Comparison of ENCODE assay signal across 17 mouse cellular contexts in genomic region chr12:75616841-75617240, GRCm38 (mm10). TPM values are rescaled to one million over a fixed set of nuclear protein-coding genes. Genes with fewer than 3 reads are reported as not detected.
DNase-seq lines count a peak whose midpoint lies in the region; ATAC-seq lines count a peak whose summit lies in the region.
"Had no signal": no experiment of that assay in that cellular context is flagged by ENCODE, and none has a peak within 500 bp of the region (broad histone marks: within the 10 kb centered on the region; RNA-seq: fewer than 3 reads in every experiment).

No protein-coding gene starts in this region.

- no peaks in the 10 kb centered on the region for H3K36me3 ChIP-seq in kidney, embryonic 15.5 days
- H3K36me3 ChIP-seq in megakaryocyte, embryonic 14.5 days (replicated peaks; ENCODE audit: low read length), result no peaks in the 10 kb centered on the region
- H3K36me3 ChIP-seq in midbrain, embryonic 14.5 days (ENCODE audit: control insufficient read depth, insufficient read depth, low read length), result no peaks in the 10 kb centered on the region
- H3K36me3 ChIP-seq: embryonic facial prominence, embryonic 12.5 days; forebrain, embryonic 15.5 days; heart, embryonic 10.5 days; hindbrain, embryonic 13.5 days had no signal

- H3K4me3 ChIP-seq in kidney, embryonic 15.5 days (replicated peaks), result no peak overlapping the region
- H3K4me3 ChIP-seq in megakaryocyte, embryonic 14.5 days (replicated peaks), result peak overlapping the region; percentile 18
- H3K4me3 ChIP-seq in midbrain, embryonic 14.5 days (replicated peaks; ENCODE audit: low read depth, low read length), result no peak overlapping the region
- H3K4me3 ChIP-seq: forebrain, embryonic 15.5 days had no signal

- 0 out of 2 replicates have a peak, but pooled peaks have one; percentile 12 for ATAC-seq in kidney, embryonic 15.5 days (replicated peaks; ENCODE audit: low FRiP score)
- no peak for ATAC-seq in megakaryocyte, adult 5-6 weeks (ENCODE audit: poor library complexity, severe bottlenecking)
- ATAC-seq in midbrain, embryonic 14.5 days (ENCODE audit: low FRiP score, low TSS enrichment), result no peak
- ATAC-seq: CD4-positive, CD25-positive, alpha-beta regulatory T cell, adult 4 months; forebrain, embryonic 15.5 days had no signal

- H3K27me3 ChIP-seq in kidney, embryonic 15.5 days, result no peaks in the 10 kb centered on the region
- H3K27me3 ChIP-seq in megakaryocyte, embryonic 14.5 days (replicated peaks), result peaks cover 20% of the 10 kb centered on the region
- no peaks in the 10 kb centered on the region for H3K27me3 ChIP-seq in midbrain, embryonic 14.5 days (ENCODE audit: control insufficient read depth, insufficient read depth, low read length)
- H3K27me3 ChIP-seq: embryonic facial prominence, embryonic 12.5 days; forebrain, embryonic 15.5 days; hindbrain, embryonic 13.5 days had no signal

- no peak overlapping the region for H3K27ac ChIP-seq in kidney, embryonic 15.5 days
- no peak overlapping the region for H3K27ac ChIP-seq in midbrain, embryonic 14.5 days (replicated peaks; ENCODE audit: low read depth, low read length)
- H3K27ac ChIP-seq: embryonic facial prominence, embryonic 12.5 days; forebrain, embryonic 15.5 days; hindbrain, embryonic 13.5 days; hindbrain, postnatal 0 days had no signal

- WGBS in kidney, embryonic 15.5 days, result 69% methylated on average over 8 of the region's 8 CpGs
- 64% methylated on average over 8 of the region's 8 CpGs for WGBS in midbrain, embryonic 14.5 days

- H3K9ac ChIP-seq in kidney, embryonic 15.5 days, result no peak overlapping the region
- no peak overlapping the region for H3K9ac ChIP-seq in midbrain, embryonic 14.5 days (replicated peaks; ENCODE audit: low read length)
- H3K9ac ChIP-seq: embryonic facial prominence, embryonic 12.5 days; forebrain, embryonic 15.5 days; hindbrain, embryonic 13.5 days had no signal

- H3K9me3 ChIP-seq in kidney, embryonic 15.5 days (replicated peaks), result no peaks in the 10 kb centered on the region
- peaks cover 28% of the 10 kb centered on the region for H3K9me3 ChIP-seq in megakaryocyte, embryonic 14.5 days
- H3K9me3 ChIP-seq in midbrain, embryonic 14.5 days (ENCODE audit: control insufficient read depth, low read length), result no peaks in the 10 kb centered on the region; the same call in 1 of the 2 replicates
- H3K9me3 ChIP-seq: forebrain, embryonic 15.5 days; heart, embryonic 10.5 days had no signal

- H3K4me1 ChIP-seq in kidney, embryonic 15.5 days, result 0 out of 2 replicates have a peak, but pooled peaks cover 4% of the 10 kb centered on the region
- H3K4me1 ChIP-seq in megakaryocyte, embryonic 14.5 days, result peaks cover 12% of the 10 kb centered on the region; the same call in 1 of the 2 replicates
- no peaks in the 10 kb centered on the region for H3K4me1 ChIP-seq in midbrain, embryonic 14.5 days (ENCODE audit: control insufficient read depth, insufficient read depth, low read length)
- H3K4me1 ChIP-seq: embryonic facial prominence, embryonic 12.5 days; forebrain, embryonic 15.5 days had no signal

- H3K4me2 ChIP-seq in kidney, embryonic 15.5 days, result no peak overlapping the region
- H3K4me2 ChIP-seq in midbrain, embryonic 14.5 days (ENCODE audit: low read length), result no peak overlapping the region

- peak; percentile 2 for DNase-seq in embryo, embryonic 10.5 days (ENCODE audit: low spot score)
- no peak for DNase-seq in embryo, embryonic 10 days (ENCODE audit: low spot score)
- no peak for DNase-seq in kidney, postnatal 14 days
- no peak for DNase-seq in midbrain, embryonic 14.5 days
- DNase-seq: cerebellum, adult 18-20 months; cerebellum, adult 9-11 months; cerebellum, postnatal 36 days; gastrocnemius, postnatal 25 days had no signal

RNA-seq across cellular contexts. Expression of gene Ppp2r5e, which starts 20.8 kb away (rescaled TPM):
- 12.4 and 13.6 TPM in 2 replicates for polyA plus RNA-seq in kidney, embryonic 15.5 days (2015; fragmentation: Nextera tagmentation; extraction: Ambion mirVana)
- polyA plus RNA-seq in megakaryocyte, embryonic 14.5 days (2012; ENCODE audit: insufficient read depth, low replicate concordance), result 15.9 and 26.4 TPM in 2 replicates
- 30.3 and 33.7 TPM in 2 replicates for total RNA-seq in megakaryocyte, adult 5-6 weeks (2015)
- 14.0 and 17.6 TPM in 2 replicates for total RNA-seq in megakaryocyte, adult 5-6 weeks (2017)
- polyA plus RNA-seq in midbrain, embryonic 14.5 days (2014; fragmentation: Nextera tagmentation; extraction: Ambion mirVana), result 29.0 and 30.3 TPM in 2 replicates

RNA-seq across cellular contexts. Expression of gene Wdr89, which starts 52.5 kb away (rescaled TPM):
- 13.2 and 15.4 TPM in 2 replicates for polyA plus RNA-seq in kidney, embryonic 15.5 days (2015; fragmentation: Nextera tagmentation; extraction: Ambion mirVana)
- 5.3 and 14.1 TPM in 2 replicates for polyA plus RNA-seq in megakaryocyte, embryonic 14.5 days (2012; ENCODE audit: insufficient read depth, low replicate concordance)
- total RNA-seq in megakaryocyte, adult 5-6 weeks (2015), result 9.7 and 9.8 TPM in 2 replicates
- 7.5 and 8.9 TPM in 2 replicates for total RNA-seq in megakaryocyte, adult 5-6 weeks (2017)
- 5.4 and 6.2 TPM in 2 replicates for polyA plus RNA-seq in midbrain, embryonic 14.5 days (2014; fragmentation: Nextera tagmentation; extraction: Ambion mirVana)
